In genomic region chr12:83015366-83015765, GRCm38 (mm10) we compare ENCODE assay signal across 21 mouse cellular contexts.
"Had no signal": no experiment of that assay in that cellular context is flagged by ENCODE, and none has a peak within 500 bp of the region (broad histone marks: within the 10 kb centered on the region; RNA-seq: fewer than 3 reads in every experiment).

No protein-coding gene starts in this region.

- H3K27me3 ChIP-seq: lung, embryonic 15.5 days; midbrain, embryonic 13.5 days; neural tube, embryonic 13.5 days had no signal

- H3K9me3 ChIP-seq: lung, embryonic 15.5 days; midbrain, embryonic 10.5 days; midbrain, embryonic 13.5 days; neural tube, embryonic 13.5 days; neural tube, embryonic 15.5 days had no signal

- ATAC-seq: liver, postnatal 0 days; lung, postnatal 0 days; midbrain, embryonic 13.5 days; midbrain, embryonic 16.5 days had no signal

- H3K9ac ChIP-seq: liver, postnatal 0 days; lung, embryonic 15.5 days; midbrain, embryonic 13.5 days; neural tube, embryonic 13.5 days; neural tube, embryonic 15.5 days had no signal

- H3K4me2 ChIP-seq: lung, embryonic 15.5 days; midbrain, embryonic 13.5 days; neural tube, embryonic 13.5 days; neural tube, embryonic 15.5 days had no signal

- H3K4me3 ChIP-seq: lung, embryonic 15.5 days; midbrain, embryonic 10.5 days; midbrain, embryonic 13.5 days; myocyte; neural tube, embryonic 13.5 days; neural tube, embryonic 15.5 days had no signal

- H3K36me3 ChIP-seq: lung, embryonic 15.5 days; midbrain, embryonic 10.5 days; midbrain, embryonic 13.5 days; neural tube, embryonic 13.5 days; neural tube, embryonic 15.5 days had no signal

- H3K27ac ChIP-seq: lung, embryonic 15.5 days; macrophage; midbrain, embryonic 10.5 days; midbrain, embryonic 13.5 days; neural tube, embryonic 13.5 days; neural tube, embryonic 15.5 days had no signal

- H3K4me1 ChIP-seq: midbrain, embryonic 10.5 days; midbrain, embryonic 13.5 days; neural tube, embryonic 13.5 days; neural tube, embryonic 15.5 days had no signal

- DNase-seq: liver, postnatal 0 days; lung, adult 2 months; lung, postnatal 14 days; lung, postnatal 36 days; retina, postnatal 1 day; right cerebral cortex, adult 18-20 months; right cerebral cortex, postnatal 25 days; right cerebral cortex, postnatal 4 days; spleen, adult 18-20 months; thymus, adult 18-20 months; thymus, postnatal 14 days; thymus, postnatal 36 days had no signal
